Mouse (Mus musculus) NIH3T3 (cell line): ENCODE measurements around the gene Ufc1.

Experiments used
- DNase-seq: peaks from one replicate; pipeline ENCODE4 v3.0.0-alpha.2; 2012; ENCODE audit warnings: low read depth

Gene Ufc1

DNA sequence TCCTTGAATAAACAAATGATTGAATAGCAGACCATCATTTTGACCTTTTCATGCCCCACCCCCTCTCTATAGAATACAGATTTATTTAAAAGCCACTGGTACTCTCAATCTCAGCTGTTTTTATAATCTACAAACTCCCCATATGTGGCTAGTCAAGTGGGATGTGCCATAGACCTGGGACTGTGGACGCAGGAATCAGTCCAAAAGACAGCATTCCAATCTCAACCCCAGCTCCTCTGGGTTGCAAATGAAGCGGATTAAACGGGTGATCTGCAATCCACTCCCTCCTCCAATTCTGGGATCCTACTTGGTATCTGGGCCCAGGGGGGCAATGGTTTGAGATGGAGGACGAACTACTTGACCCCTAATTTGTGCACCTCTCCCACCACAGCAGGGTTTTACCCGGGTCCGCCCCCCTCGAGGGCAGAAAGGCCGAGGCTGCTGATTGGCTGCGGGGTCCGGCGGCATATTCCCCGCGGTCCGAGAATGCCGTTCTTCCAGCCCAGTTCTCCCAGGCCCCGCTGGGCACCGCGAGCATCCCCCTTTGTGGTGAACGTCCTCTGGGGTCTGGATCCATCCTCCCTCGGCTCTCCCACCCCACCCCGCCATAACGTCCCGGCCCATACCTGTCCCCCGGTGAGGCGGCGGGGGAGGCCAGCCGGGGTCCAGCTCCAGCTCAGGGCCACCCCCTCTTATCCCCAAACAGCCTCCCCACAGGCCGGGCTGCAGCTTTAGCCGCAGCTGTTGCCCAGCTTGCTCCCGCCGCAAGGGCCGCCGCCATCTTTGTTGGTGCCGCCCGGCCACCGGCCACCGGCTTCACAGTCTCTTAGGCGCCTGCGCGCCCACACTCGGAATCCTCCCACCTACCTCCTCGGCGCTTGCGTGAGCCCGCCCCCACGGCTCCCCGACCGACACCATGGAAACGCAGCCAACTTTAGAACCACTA is 7.4 kb downstream of the Ufc1 start, which contains the start of gene Usp21:
Gene Usp21 (minus strand): TSS at position 856 of the 946 bp plus-strand sequence.
- DNase-seq: peak; percentile 97

DNA sequence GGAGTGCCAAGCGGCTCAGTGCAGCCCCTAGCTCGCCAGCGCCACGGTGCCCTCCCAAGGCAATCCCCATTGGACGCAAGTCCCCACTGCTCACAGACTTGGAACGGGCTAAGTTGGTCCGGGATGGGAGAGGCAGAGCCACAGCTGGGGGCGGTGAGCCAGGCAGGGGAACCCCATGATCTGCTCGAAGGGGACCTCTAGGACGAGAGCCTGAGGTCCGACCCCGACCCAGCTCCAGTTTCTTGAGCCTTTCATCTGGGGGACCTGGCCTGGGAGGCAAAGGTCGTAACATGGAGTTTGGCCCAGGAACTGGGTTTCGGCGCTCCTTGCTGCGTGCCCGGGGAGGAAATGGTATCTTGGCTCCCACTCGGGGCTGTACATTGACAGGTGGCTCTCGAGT is 8.3 kb downstream of the Ufc1 start:
- no peak for DNase-seq

DNA sequence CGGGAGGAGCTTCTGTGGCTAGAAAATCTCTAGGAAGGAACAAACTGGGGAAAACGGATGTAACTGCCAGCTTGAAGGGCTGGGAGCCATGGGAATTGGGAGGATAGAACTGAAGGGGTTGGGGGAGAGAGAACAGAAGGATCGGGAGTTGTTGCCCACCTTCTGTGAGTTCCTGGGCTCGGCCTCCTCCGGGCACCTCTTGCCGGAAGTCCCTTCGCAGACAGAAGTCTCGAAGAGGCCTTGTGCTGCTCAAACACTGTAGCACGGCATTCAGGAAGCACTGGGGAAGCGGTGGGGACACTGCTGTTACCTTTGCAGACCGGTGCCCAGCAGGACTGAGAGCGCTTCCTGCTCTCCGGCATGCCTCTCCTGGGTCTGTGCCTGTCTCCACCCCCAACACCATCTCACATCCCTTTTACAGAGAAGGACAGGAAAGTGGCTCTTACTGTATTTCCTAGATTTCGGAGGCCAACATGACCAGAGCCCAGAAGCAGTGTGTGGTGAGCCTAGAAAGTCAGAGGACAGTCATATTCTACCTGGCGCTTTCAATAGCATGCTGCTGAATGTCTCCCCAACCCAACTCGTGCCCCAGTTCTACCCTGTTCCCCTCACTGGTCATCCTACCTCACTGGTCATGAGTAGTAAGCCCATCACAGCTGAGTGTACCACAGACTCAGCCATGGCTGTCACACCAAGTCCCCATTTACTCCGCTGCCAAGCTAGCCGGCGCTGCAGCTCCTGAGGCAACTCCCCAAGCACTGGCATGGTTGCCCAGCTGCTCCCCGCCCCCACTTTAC is 9.5 kb downstream of the Ufc1 start:
- no peak for DNase-seq

DNA sequence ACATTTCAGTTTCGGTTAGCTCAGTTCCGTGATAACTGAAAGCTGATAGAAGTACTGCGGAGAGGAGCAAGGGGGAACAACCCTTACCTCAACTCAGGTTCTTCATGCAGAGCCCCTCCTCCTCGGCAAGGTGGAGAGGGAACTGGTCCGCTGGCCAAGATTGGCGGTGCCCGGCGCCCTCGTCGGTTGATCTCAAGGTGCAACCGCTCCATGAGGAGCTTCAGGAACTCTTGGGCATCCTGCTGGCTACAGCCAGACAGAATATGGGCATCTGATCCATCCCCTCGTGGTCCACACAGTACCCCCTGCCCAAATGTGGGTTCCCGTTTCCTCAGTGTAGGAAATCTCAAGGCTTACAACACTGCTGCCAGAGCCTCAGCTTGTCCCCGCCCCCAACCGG is 10.3 kb downstream of the Ufc1 start:
- no peak for DNase-seq

DNA sequence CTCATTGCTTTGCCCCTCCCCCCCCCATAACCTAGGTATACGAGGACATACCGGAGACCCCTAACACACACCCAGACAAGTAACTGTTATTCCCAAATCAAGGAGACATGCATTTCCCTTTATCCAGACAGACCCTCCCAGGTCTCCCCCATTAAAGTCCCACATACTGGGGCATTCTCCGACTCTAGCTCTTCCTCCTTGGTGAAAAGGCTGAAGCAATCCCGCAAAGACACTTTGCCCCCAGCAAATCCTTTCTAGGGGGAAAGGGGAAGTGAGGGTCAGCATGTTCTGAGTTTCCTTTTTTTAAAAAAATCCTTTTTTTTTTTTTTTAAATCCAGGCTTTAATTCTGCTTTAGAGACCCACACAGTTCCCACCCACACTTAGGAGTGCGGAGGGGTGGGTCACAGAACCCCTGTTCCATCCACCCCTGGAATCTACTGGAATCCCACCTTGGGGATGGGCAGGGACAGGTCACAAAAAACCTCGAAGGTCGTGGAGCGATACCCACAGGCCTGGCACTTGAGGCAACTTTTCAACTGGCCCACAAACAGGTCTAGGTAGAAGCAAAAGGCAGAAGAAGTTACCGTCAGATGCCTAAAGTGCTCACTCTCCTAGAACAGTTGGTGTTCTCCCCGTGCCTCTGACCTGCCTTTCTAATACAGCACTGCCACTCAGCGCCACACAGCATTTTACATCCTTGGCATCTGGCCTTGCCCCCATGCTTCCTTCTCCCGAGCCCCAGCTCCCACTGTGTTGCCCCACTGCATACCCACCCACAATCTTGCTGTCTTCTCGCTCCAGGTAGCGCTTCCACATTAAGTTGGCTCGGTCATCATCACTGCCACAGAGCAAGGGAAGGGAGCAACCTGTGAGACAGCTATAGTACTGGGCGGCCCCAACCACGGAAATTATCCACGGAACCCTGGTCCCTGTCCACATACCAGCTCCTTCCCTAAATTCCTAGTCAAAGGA is 11.3 kb downstream of the Ufc1 start:
- DNase-seq: no peak

DNA sequence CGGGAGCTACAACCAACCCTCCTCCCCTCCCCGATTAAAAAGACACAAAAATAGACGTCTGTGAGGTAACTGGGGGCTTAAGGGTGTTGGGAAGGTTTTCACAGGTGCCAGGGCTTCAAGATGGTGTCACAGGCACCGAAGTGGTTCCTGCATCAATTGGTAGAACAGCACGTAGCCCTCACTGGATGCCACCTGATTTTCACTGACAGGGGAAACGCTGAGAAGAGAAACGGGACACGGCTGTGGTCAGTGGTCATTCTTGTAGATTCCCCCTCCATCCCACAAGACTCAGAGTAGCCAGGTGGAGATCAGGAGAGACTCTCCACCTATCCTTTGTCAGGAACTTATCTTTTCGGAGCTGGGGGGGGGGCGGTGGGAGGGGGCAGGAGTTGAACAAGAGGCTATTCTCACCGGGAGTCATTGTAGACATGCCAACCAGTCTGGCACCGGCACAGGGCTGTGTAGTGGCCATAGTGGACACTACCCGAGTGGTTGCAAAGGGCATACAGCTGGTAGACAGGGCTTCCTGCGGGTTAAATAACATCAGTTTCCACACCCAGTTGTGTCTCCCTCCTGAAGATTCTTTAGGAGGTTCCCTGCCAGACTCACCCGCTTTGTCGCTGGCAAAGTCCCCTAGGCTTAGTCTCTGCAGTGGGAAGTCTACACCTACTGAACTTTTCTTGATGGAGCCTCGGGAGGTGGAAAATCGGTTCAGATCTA is 12.6 kb downstream of the Ufc1 start:
- no peak for DNase-seq

DNA sequence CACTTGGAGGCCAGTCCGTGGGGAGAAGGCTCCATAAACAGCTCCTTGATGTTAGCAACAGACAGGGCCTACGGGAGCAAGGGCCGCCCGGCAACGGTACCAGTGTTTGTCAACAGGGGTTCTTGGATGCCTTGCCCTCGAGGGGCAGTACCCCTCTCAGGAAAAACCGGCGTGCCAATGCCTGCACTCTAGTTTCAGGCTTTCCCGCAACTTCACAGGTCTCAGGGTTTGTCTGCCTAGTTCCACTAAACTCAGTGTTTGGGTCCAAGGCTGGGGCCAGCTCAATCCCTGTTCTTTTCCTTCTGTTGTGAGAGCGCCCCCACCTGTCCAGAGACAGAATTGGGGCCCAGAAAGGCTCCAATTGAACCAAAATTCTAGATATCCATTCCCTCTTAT is 13.3 kb downstream of the Ufc1 start:
- DNase-seq: peak; percentile 93

DNA sequence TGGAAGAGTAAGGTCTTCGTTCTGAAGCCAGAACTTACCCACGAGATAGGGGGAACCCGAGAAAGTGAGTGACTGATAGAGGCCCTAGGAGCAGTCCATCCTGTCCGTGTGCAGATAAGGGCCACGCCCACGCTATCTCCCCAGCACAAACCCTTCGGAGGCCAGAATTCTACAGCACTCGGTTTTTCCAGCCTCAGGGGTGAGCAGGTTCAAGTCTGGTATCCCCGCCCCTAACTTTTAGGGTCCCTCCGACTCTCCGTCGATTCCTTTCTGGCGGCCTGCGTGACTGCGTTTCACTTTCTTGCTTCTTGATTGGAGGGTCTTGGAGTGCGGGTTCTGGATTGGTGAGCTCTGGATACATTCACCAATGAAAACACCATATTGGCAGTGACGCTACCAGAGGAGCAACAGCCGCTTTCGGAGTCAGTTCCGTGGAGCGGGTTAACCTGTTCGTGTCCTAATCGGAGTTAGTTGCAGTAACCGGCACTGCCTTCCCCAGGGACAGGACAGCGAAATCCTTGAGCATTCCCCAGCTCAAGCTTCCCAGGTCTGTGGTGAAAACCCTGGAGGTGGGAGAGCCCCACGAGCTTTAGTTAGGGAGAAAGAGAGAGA is 13.8 kb downstream of the Ufc1 start, which contains the start of gene Ppox:
Gene Ppox (minus strand): TSS at position 271 of the 612 bp plus-strand sequence.
- peak; percentile 97 for DNase-seq

DNA sequence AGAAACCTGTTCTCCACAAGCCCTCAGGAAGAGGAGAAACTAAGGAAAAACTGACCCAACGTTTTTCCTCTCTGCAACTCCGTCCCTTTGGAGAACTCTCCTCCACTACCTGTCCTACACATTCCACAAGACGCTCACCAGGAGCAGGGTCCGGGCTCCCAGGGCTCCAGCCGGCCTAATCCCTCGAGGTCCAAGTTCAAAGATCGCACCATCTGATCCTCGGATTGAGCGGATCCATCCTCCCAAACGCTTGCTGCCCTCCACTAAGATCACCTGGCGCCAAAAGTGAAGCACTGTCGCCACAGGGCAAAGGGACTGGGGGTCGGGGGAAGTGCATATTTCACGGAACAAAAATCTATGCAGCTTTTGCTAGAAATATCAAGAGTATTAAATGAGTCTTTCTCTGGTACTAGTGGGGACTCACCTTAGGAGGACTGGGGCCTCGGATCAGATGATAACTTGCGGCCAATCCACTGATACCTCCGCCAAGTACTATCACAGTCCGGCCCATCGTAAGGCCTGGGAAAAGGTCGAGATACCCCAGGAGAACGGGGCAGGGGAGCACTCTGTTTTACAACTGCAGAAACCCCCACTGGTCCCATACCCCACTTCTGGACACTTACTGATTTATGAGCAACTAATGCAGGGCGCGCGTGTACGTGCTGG is 14.4 kb downstream of the Ufc1 start:
- no peak for DNase-seq

DNA sequence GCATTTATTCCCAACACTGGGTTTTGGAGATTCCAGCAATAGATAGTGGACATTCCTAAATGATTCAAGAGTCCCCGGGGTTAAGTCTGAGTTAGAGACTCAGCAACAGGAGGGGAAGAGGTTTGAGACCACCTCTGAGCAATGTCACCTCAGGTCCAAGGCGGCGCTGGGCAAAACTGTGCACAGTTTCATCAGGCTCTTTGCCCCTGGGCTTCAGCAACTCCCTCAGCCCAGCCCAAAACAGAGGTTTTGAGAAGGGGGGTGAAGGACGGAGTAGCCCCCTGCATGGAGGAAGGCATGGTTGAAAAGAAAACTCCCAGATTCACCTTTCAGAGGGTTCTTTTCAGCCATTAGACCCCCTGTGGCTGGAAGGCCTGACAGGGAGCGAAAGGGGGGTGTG is 15.1 kb downstream of the Ufc1 start:
- DNase-seq: no peak

DNA sequence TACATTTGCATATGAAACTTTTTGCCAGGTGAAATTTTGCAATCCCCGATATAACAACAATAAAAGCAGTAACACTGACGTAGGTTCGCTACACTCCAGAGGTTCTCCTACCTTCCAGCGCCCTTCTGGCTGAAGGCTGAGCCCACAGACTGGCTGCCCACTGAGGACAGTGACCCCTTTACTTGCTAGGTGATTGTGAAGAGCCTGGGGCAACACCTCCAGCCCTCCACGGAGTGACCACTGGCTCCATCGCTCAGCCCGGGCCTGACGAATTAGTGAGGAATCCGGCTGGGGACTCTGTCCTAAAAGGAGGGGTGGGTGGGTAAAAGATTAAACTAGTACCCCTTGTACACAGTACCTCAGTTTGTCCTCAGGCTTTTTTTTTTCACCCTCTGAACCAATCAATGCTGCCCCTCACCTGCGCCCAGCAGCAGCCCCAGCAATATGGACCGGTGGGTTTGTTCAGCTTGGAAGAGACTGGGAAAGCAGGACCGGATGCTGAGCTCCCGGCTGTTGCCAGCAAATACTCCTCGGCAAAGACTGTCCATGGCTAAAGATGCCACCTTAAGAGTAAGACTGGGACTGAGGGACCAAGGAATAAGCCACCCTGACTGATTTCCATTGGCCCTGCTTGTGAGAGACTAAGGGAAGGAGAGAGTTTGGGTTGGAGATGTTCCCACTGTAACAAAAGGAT is 15.7 kb downstream of the Ufc1 start:
- DNase-seq: no peak

DNA sequence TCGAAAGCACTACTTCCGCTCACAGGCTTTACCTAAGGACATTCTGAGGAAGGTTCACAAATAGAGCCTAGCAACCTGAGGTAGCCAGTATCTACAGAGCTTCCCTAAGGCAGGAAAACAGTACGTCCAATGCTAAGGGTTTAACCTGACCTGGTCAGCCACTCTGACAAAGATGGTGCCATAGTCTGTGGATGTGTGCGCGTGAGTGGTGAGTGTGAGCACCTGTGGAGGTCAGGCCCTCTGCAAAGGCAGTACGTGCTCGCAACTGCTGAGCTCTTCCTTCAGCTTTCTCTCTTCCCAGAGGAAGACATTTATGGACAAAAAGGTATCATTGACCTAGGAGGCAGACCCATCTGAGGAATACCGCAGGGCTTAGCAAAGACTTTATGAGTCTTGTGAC is 16.4 kb downstream of the Ufc1 start:
- DNase-seq: no peak

DNA sequence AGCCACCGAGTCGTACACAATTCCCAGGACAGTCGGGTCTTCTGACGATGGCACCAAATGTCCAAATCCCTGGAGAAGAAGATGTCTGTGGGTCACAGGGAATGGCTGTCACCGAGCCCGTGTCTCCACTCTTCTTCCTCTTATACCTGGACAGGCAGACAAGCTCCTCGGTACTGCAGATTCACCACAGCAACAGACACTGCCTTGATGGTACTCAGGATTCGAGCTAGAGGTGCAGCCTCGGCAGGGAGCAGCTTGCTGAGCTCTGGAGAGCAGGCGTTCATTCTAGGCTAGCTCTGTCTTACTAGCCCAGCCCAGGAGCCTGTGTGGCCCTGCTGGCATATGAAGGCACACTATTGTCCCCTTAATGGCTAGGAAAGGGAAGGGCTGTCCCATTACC is 17.1 kb downstream of the Ufc1 start:
- no peak for DNase-seq

DNA sequence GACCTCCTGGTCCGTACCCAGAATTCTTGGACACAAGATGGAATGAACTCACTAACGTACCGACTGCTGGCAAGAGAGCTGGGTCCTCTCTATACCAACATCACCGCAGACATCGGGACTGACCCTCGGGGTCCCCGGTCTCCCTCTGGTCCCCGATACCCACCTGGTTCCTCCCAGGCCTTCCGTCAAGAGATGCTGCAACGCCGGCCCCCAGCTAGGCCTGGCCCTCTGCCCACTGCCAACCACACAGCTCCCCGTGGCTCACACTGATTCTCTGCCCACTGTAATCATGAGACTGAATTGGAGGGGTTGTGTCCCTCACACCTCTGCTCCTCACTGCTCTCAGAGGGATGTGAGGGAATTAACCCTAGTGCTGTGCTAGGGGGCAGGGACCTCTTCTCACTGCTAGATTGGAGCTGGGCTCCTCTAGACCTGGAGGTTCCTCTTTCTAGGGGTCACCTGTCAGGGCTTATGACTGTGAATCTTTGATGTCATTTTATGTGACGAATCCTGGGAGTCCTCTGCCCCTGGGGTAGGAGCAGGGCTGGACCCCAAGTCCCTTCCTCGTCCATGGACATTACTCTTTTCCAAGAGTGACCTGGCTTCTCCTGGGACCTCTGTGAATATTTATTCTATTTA is 18.6 kb downstream of the Ufc1 start:
- DNase-seq: no peak

DNA sequence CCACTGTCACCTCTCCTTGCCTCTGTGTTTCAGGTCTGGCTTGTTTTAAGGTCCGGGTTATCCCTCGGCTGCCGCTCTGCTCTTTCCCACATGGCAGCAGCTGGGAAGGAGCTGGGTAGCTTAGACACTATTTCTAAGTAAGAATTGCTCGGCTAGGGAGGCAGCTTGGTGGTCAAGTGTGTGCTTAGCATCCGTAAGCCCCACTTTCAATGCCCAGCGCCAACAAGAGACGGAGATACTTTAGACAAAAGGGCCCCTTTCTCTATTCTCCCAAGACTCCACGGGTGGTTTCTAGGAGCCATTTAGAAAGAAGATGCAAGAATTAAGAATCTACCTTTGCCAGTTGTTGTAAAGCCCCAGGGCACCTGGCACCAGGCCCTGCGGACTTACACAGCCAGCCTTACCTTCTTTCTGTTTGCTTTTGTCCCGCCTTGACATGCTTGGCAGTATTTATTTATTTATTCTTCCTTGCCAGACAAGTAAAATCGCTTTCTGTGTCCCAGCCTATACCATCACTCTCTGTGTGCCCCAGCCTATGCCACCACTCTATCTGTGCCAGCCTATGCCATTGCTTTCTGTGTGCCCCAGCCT is 19.6 kb downstream of the Ufc1 start:
- DNase-seq: no peak

DNA sequence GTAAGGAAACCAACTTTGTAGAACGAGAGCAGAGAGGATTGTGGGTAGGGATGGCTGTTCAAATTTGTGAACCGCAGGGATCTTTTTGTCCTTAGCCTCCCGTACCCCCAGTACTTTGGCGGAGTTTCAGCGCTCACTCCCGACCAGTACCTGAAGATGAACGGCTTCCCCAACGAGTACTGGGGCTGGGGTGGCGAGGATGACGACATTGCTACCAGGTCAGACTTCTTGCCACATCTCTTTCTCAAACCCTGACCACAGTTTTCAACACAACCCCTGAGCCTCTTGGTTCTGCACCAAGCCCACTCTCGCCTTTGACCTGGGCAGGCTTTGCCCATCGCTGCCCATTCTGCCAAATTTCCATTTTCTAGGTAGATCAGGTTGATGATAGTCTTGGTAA is 20.7 kb downstream of the Ufc1 start:
- no peak for DNase-seq

DNA sequence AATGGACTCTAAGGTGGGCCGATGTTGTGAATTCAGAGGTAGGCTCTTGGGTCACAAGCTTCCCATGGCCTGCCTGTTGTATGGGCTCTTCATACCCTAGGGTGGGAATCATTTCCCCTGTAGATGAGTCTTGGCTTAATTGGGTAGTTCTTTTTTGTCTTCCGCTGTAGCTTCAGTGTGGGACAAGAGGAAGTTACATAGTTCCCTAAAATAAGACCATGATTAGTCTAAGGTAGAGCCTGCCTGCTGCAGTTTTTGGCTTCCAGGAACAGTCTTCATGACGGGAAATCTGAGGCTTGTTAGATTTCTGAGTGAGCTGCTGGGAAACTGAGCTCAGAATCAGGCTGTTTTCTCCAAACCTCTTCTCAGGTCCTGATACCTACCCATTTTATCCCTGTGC is 22.7 kb downstream of the Ufc1 start:
- DNase-seq: no peak

DNA sequence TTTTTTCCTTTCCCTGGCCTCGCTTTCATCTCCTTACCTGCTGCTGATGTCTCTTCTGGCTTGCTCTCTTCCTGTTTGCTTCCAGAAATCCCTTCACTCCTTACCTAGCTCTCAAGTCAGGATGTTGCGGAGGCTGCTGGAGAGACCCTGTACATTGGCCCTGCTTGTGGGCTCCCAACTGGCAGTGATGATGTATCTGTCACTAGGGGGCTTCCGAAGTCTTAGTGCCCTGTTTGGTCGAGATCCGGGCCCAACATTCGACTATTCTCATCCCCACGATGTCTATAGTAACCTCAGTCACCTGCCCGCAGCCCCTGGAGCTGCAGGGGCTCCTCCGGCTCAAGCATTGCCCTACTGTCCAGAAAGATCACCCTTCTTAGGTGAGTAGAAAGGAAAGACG is 23.2 kb downstream of the Ufc1 start:
- DNase-seq: no peak

DNA sequence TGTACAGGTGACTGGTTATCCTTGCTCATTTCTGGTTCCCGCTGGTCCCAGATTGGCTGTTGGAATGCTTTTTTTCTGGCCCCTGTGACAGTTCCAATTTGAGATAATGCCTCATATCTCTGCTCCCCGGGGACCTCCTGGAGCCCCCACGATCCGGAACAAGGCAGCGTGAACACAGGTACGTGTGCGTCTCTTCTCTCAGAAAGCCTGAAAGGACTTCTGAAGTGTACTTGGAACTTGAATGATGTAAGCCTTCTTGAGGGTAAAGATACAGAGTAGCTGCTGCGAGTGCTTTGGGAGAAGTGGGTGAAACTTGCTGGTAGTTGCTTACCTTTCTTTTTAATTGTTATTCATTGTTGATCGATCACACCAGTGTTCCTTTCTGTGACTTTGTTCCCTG is 23.6 kb downstream of the Ufc1 start:
- DNase-seq: no peak
